Mouse (Mus musculus) MEL (cell line): ENCODE data around the gene Pcbp4. TPM values are rescaled to one million over a fixed set of nuclear protein-coding genes. Genes with fewer than 3 reads are reported as not detected.
A peak's percentile ranks its signal among the peaks of the same experiment; 100 is the strongest.

ENCODE experiments used
- DNase-seq: peaks from one replicate; pipeline ENCODE4 v3.0.0; 2011; ENCODE audit warnings: low read depth, low spot score
- H3K27ac ChIP-seq: 2 replicates; pipeline ENCODE4 v1.5.1; 2012; ENCODE audit warnings: low read depth, mild to moderate bottlenecking, control low read depth, low read length, moderate library complexity; ENCODE audit not compliant: control insufficient read depth
- H3K27me3 ChIP-seq, 2 experiments: fragments of 150-350 bp in 1 of 2; sonication (generic) in 1 of 2; 2 replicates each; pipeline ENCODE4 v1.6.1; 2012; ENCODE audit warnings: low read length in 2 of 2, mild to moderate bottlenecking in 2 of 2, improper control_type of control experiment in 1 of 2, moderate library complexity in 1 of 2; ENCODE audit not compliant: insufficient read depth in 2 of 2, control insufficient read depth in 1 of 2
- H3K36me3 ChIP-seq, 2 experiments: 2 replicates each; pipeline ENCODE4 v1.6.1; 2012 to 2014; ENCODE audit warnings: low read length in 2 of 2, improper control_type of control experiment in 1 of 2, inconsistent platforms in 1 of 2, mild to moderate bottlenecking in 1 of 2; ENCODE audit not compliant: insufficient read depth in 2 of 2, control insufficient read depth in 1 of 2
- H3K4me1 ChIP-seq, 2 experiments: fragments of 150-350 bp in 1 of 2; sonication (generic) in 1 of 2; 2 replicates each; pipeline ENCODE4 v1.6.1; 2012; ENCODE audit warnings: low read length in 2 of 2, improper control_type of control experiment in 1 of 2, mild to moderate bottlenecking in 1 of 2; ENCODE audit not compliant: insufficient read depth in 2 of 2, control insufficient read depth in 1 of 2
- H3K4me3 ChIP-seq, 2 experiments: fragments of 150-350 bp in 1 of 2; sonication (generic) in 1 of 2; 2 replicates each; pipeline ENCODE4 v1.5.1; 2012; ENCODE audit warnings: low read depth in 2 of 2, low read length in 2 of 2, mild to moderate bottlenecking in 2 of 2, moderate library complexity in 2 of 2, control low read depth in 1 of 2, improper control_type of control experiment in 1 of 2; ENCODE audit not compliant: control insufficient read depth in 1 of 2, insufficient read depth in 1 of 2
- H3K79me2 ChIP-seq: 2 replicates; pipeline ENCODE4 v1.6.1; 2012; ENCODE audit warnings: mild to moderate bottlenecking, low read length, moderate library complexity; ENCODE audit not compliant: control insufficient read depth, poor library complexity, insufficient read depth
- H3K9ac ChIP-seq: 2 replicates; pipeline ENCODE4 v1.6.1; 2012; ENCODE audit warnings: low read depth, mild to moderate bottlenecking, control low read depth, low read length, moderate library complexity; ENCODE audit not compliant: control insufficient read depth, poor library complexity, severe bottlenecking
- H3K9me3 ChIP-seq: fragments of 150-350 bp; sonication (generic); replicated peaks from 2 replicates; pipeline ENCODE4 v1.6.1; 2012; ENCODE audit warnings: mild to moderate bottlenecking, low read length, improper control_type of control experiment, moderate library complexity; ENCODE audit not compliant: insufficient read depth
- BHLHE40 ChIP-seq: IDR thresholded peaks from 2 replicates; pipeline ENCODE4 v1.6.1; 2012; ENCODE audit warnings: low read depth, mild to moderate bottlenecking, inconsistent platforms, low read length, improper control_type of control experiment, borderline replicate concordance
- CHD2 ChIP-seq: IDR thresholded peaks from 2 replicates; pipeline ENCODE4 v1.6.1; 2011; ENCODE audit warnings: low read length, improper control_type of control experiment
- GABPA ChIP-seq: IDR thresholded peaks from 2 replicates; pipeline ENCODE4 v1.6.1; 2012; ENCODE audit warnings: low read depth, mild to moderate bottlenecking, inconsistent platforms, low read length, improper control_type of control experiment, moderate library complexity
- GATA1 ChIP-seq: IDR thresholded peaks from 2 replicates; pipeline ENCODE4 v1.6.1; 2011; ENCODE audit warnings: low read depth, low read length, improper control_type of control experiment
- HCFC1 ChIP-seq: IDR thresholded peaks from 2 replicates; pipeline ENCODE4 v1.6.1; 2012; ENCODE audit warnings: low read depth, mild to moderate bottlenecking, inconsistent platforms, low read length, improper control_type of control experiment, moderate library complexity
- MAZ ChIP-seq: IDR thresholded peaks from 2 replicates; pipeline ENCODE4 v1.6.1; 2012; ENCODE audit warnings: low read depth, mild to moderate bottlenecking, inconsistent platforms, low read length, improper control_type of control experiment
- MXI1 ChIP-seq: IDR thresholded peaks from 2 replicates; pipeline ENCODE4 v1.6.1; 2011; ENCODE audit warnings: mild to moderate bottlenecking, low read depth, low read length, improper control_type of control experiment
- NELFE ChIP-seq: IDR thresholded peaks from 2 replicates; pipeline ENCODE4 v1.6.1; 2011; ENCODE audit warnings: low read depth, low read length, improper control_type of control experiment
- NRF1 ChIP-seq: IDR thresholded peaks from 2 replicates; pipeline ENCODE4 v1.6.1; 2014; ENCODE audit warnings: low read depth, mild to moderate bottlenecking, inconsistent platforms, low read length, improper control_type of control experiment, moderate library complexity; ENCODE audit not compliant: poor library complexity, insufficient read depth, severe bottlenecking
- POLR2A ChIP-seq, 2 experiments: IDR thresholded peaks; 2 replicates each; pipeline ENCODE4 v1.6.1; 2011 to 2012; ENCODE audit warnings: low read length in 2 of 2, mild to moderate bottlenecking in 2 of 2, control low read depth in 1 of 2, improper control_type of control experiment in 1 of 2, low read depth in 1 of 2, moderate library complexity in 1 of 2; ENCODE audit not compliant: control insufficient read depth in 1 of 2, insufficient read depth in 1 of 2, poor library complexity in 1 of 2
- POLR2AphosphoS2 ChIP-seq: IDR thresholded peaks from 2 replicates; pipeline ENCODE4 v1.6.1; 2011; ENCODE audit warnings: low read length, improper control_type of control experiment
- POLR2AphosphoS5 ChIP-seq: IDR thresholded peaks from 2 replicates; pipeline ENCODE4 v1.6.1; 2012; ENCODE audit warnings: low read depth, borderline replicate concordance, mild to moderate bottlenecking, inconsistent platforms, low read length, moderate library complexity, mixed read lengths
- RCOR1 ChIP-seq: IDR thresholded peaks from 2 replicates; pipeline ENCODE4 v1.6.1; 2012; ENCODE audit warnings: low read depth, mild to moderate bottlenecking, inconsistent platforms, low read length, improper control_type of control experiment
- SIN3A ChIP-seq: IDR thresholded peaks from 2 replicates; pipeline ENCODE4 v1.6.1; 2012; ENCODE audit warnings: low read length, improper control_type of control experiment, inconsistent platforms
- SMC3 ChIP-seq: IDR thresholded peaks from 2 replicates; pipeline ENCODE4 v1.6.1; 2011; ENCODE audit warnings: low read depth, low read length, improper control_type of control experiment
- TBP ChIP-seq: IDR thresholded peaks from 2 replicates; pipeline ENCODE4 v1.8.0; 2011; ENCODE audit warnings: low read depth, low read length, improper control_type of control experiment
- TCF12 ChIP-seq: IDR thresholded peaks from 2 replicates; pipeline ENCODE4 v1.6.1; 2014; ENCODE audit warnings: low read depth, mild to moderate bottlenecking, inconsistent platforms, low read length, improper control_type of control experiment, moderate library complexity
- USF1 ChIP-seq: IDR thresholded peaks from 2 replicates; pipeline ENCODE4 v1.6.1; 2014; ENCODE audit warnings: low read depth, mild to moderate bottlenecking, inconsistent platforms, low read length, improper control_type of control experiment, moderate library complexity
- ZC3H11A ChIP-seq: IDR thresholded peaks from 2 replicates; pipeline ENCODE4 v1.6.1; 2012; ENCODE audit warnings: low read depth, mild to moderate bottlenecking, inconsistent platforms, low read length, improper control_type of control experiment
- ZKSCAN1 ChIP-seq: IDR thresholded peaks from 2 replicates; pipeline ENCODE4 v1.6.1; 2012; ENCODE audit warnings: low read depth, mild to moderate bottlenecking, inconsistent platforms, low read length, improper control_type of control experiment, moderate library complexity
- ZMIZ1 ChIP-seq: IDR thresholded peaks from 2 replicates; pipeline ENCODE4 v1.6.1; 2012; ENCODE audit warnings: low read depth, mild to moderate bottlenecking, inconsistent platforms, low read length, improper control_type of control experiment, moderate library complexity
- polyA plus RNA-seq, 2 experiments: library from polyadenylated mRNA; stranded (reverse) in 1 of 2; unstranded in 1 of 2; fragments of >175 nt in 1 of 2; fragments of >200 nt in 1 of 2; gene quantifications; 2 replicates each; pipeline versions ENCODE4 v1.2.1 to v1.2.4; 2012; ENCODE audit warnings: low replicate concordance in 2 of 2, low read depth in 1 of 2; ENCODE audit not compliant: insufficient read length in 2 of 2, insufficient read depth in 1 of 2, missing spikeins in 1 of 2
- total RNA-seq: library from RNA; depleted of rRNA; stranded (reverse); fragments of 300-350 nt; gene quantifications from 2 replicates; pipeline ENCODE4 v1.2.3, GENCODE M21; 2012

The Pcbp4 gene
- total and polyA plus RNA-seq, 3 experiments: 7.7 to 36.6 TPM; not detected in 1

DNA sequence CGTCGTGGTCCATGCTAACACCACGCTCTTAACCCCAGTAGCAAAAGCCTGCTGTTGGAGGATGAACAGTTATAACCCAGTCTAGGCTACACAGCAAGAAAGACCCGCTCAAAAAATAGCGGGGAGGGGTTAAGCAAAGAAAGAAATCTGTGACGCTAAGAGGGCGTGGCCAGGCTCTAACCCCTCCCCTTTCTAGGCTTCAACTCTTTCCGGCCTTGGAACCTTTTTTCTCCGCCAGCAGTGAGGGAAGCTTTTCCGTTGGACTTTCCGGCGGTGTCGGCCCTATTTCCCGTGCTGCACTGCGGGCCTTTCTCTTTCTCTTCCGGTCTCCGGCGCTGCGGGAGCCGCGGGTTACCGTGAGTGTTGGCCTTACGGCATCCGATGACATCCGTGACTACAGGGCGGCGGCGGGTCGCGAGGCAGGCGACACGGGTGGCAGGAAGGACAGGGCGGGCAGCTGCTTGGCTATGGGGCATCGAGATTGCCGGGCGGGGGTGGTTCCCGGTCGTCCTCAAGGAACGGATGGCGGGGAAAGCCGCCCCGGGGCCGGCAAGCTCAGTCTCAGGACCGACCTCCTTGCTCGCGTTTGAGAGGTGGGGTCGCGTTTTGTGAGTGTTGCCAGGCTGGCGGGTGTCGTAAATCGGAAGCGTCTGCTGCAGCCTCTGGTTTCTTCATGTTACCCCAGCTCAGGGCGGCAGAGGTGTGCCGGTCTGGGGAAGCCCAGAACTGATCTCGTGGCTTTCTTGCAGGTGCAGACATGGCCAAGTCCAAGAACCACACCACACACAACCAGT lies 23.7 kb upstream of the Pcbp4 start, which contains the start of gene Rpl29 (continued):
- TF ChIP-seq SMC3 (no peak), TBP (peak; percentile 96)

- H3K9ac ChIP-seq: peak overlapping the region; percentile 100
- no peak for DNase-seq
- TF ChIP-seq USF1 (no peak), POLR2A (IDR thresholded peaks at IDR 0.05; ENCODE audit: control insufficient read depth in 1 of 2, insufficient read depth in 1 of 2, low read depth in 1 of 2, low read length in 2 of 2, poor library complexity in 1 of 2) (no peak), MAZ (no peak), MXI1 (no peak), HCFC1 (no peak), RCOR1 (no peak), POLR2AphosphoS2 (no peak), GABPA (no peak), ZC3H11A (no peak), NRF1 (no peak), TCF12 (no peak), POLR2AphosphoS5 (no peak), SIN3A (no peak), TBP (no peak), GATA1 (no peak), BHLHE40 (no peak), CHD2 (no peak), NELFE (no peak), ZKSCAN1 (no peak), ZMIZ1 (no peak)
- peak overlapping the region; percentile 85 for H3K27ac ChIP-seq
- peak overlapping the region; percentile 73 to 100 for H3K4me3 ChIP-seq
- no peaks in the 10 kb centered on the region; a peak in 1 of 4 replicates for H3K27me3 ChIP-seq
- peaks cover 0 to 15% of the 10 kb centered on the region in 2 experiments; a peak in 1 of 4 replicates for H3K4me1 ChIP-seq
- H3K36me3 ChIP-seq: peaks cover 4 to 9% of the 10 kb centered on the region in 2 experiments; a peak in 3 of 4 replicates
- peaks cover 24% of the 10 kb centered on the region for H3K79me2 ChIP-seq
- no peaks in the 10 kb centered on the region for H3K9me3 ChIP-seq
These were observed 23.2 kb upstream of the Pcbp4 start for GRCm38 (mm10) chr9:106430015-106430264.
